Mouse (Mus musculus) left cerebral cortex, adult 2 months (tissue): ENCODE measurements around the gene Oit3. TPM values are rescaled to one million over a fixed set of nuclear protein-coding genes. Genes with fewer than 3 reads are reported as not detected.

Source experiments
- DNase-seq, 2 experiments: peaks; one replicate each; pipeline ENCODE4 v3.0.0; 2021 to 2022; ENCODE audit warnings: low spot score in 2 of 2, mixed read lengths in 1 of 2; ENCODE audit errors: extremely low spot score in 1 of 2
- H3K27ac ChIP-seq: fragments of 200-600 bp; 2 replicates; pipeline ENCODE4 v1.8.1; 2022
- H3K4me3 ChIP-seq: fragments of 200-600 bp; 2 replicates; pipeline ENCODE4 v1.8.1; 2022
- CTCF ChIP-seq: fragments of 200-600 bp; IDR thresholded peaks from 2 replicates; pipeline ENCODE4 v1.8.1; 2022; ENCODE audit warnings: antibody characterized with exemption, mild to moderate bottlenecking, moderate library complexity
- intact Hi-C: fragments of 180-260 bp; cut with DNase I; formaldehyde crosslinking; loops from one replicate; pipeline ENCODE4 v1.15.1; 2025
- total RNA-seq, 2 experiments: library from RNA; stranded (reverse); gene quantifications; 2 replicates each; pipeline ENCODE4 v1.2.3; 2021

Oit3 gene
- total RNA-seq, 2 experiments from 2014 or later = 0.16 to 0.34 TPM

DNA sequence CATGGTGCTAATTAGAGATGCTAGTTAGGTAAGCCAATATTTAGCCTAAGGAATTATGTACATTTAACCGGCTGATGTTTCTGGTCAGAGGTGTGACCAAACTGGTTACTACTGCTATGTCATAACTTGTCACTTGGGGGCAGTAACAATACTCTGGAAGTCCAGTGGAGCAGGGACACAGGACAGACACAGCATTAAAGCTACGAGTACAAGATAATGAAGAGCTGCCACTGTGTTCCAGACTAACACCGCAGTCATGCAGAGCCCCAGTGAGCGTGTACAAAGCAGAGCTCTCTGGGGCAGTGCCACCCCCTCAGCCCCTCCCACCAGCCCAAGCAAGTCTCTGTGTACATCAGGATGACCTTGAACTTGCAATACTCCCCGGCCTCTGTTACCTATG lies 10.3 kb upstream of the Oit3 start:
- no peak for DNase-seq
- Histone ChIP-seq H3K4me3 (no peak overlapping the region), H3K27ac (no peak overlapping the region)
- intact Hi-C loops = no loop called here
- TF ChIP-seq CTCF = peak; percentile 49

DNA sequence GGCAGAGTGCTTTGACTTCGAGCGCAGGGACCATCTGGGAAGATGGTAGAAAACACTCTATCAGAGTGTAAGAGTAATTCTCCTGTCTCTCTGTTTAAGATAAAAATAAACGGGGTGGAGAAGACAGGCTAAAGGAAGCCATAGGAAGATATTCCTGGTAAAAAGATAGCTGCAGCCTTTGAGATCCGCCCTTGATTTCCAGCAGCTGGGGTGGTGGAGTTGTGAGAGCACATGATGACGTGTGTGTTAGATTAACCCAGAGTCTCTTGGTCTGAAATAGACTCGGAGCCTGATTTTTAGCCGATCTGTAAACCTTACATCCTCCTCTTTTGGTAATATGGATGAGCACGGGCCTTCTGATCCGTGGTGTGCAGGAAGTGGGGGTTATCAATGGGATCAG lies 6.0 kb upstream of the Oit3 start:
- TF ChIP-seq CTCF = no peak
- intact Hi-C loops = no loop called here
- Histone ChIP-seq H3K4me3 (no peak overlapping the region), H3K27ac (peak overlapping the region; percentile 77)
- DNase-seq = peak in 1 of 2 experiments; percentile 26

DNA sequence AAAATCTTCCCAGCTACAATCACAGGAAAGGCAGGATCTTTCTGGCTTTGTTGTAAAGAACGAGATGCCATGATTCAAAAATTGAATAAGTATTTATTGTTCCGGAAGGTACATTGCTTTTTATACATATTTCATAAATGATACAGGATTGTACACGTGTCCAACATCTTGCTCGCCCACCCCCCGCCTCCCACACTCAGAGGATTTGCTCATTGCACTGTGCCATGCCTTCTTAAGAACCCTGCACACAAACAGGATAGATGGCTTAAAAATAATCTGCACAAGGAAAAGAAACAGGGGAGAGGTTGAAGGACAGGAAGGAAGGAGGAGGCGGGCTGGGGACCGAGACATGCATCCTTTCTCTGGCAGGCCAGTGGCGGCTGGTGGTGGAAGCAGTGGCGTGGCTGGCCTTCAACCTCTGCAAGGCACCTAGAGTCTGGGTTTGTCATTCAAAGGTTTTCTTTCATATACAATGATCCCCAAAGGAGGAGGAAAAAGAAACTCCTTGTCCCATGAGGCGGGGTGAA lies 5.4 kb upstream of the Oit3 start:
- peak overlapping the region; percentile 77 for H3K27ac ChIP-seq
- no peak for DNase-seq
- TF ChIP-seq CTCF = no peak
- no peak overlapping the region for H3K4me3 ChIP-seq
- intact Hi-C loops = no loop called here

DNA sequence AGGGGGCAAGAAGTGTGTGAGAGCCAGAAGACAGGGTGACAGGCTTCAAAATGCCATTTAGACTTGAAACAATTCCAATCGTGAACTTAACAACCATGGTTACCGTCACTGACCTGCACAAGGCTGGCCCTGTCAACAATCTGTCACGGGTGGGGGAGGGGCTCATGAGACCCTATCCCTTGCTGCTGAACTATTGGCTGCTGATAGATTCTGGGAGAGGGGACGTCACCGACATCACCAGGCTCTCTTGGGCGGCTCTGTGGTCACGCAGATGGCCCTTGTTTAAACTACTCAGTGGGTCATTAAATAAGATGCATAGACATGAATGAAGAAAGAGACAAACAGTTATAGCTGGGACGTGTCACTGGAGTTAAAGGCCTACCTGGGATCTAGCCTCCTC lies 3.1 kb upstream of the Oit3 start:
- no peak for TF ChIP-seq CTCF
- Histone ChIP-seq H3K4me3 (no peak overlapping the region), H3K27ac (no peak overlapping the region)
- no peak for DNase-seq
- intact Hi-C loops = no loop called here

DNA sequence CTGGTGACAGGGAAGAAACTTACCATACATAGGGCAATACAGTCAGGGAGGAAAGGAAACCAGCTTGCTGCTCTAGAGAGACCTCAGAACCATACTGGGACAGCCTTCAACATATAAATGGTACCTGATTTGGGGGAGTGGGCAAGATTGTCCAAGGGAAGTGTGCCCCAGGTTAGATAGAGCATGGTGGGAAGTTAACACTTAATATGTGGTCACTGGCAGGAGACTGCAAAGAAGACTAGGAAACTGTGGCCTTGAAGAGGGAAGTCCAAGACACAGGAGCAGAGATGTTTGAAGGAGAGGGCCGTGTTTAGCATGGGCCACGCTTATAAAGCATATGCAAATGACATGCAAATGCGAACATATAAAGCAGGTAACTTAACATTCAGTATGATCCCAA lies 2.5 kb upstream of the Oit3 start:
- Histone ChIP-seq H3K27ac (no peak overlapping the region), H3K4me3 (no peak overlapping the region)
- TF ChIP-seq CTCF = no peak
- no peak for DNase-seq
- intact Hi-C loops = no loop called here

DNA sequence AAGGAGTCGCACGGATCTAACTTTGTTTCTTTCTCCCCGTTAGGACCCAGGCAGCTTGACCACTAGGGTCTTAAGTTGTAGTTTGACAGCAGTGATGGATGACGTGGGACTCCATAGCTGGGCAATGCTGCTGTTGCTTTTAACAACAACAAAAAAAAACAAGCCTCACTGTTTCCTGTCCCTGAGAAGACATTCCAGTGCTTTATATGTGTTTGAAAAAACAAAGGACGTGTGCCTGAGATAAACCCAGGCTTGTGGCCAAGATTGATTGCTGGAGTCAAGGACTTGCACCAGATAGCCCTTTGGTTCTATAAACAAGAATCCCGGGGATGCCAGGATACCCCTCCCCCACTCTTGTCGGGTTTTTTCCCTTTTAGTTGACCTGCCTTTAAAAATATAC lies 1.6 kb upstream of the Oit3 start:
- intact Hi-C loops = no loop called here
- Histone ChIP-seq H3K4me3 (no peak overlapping the region), H3K27ac (no peak overlapping the region)
- no peak for TF ChIP-seq CTCF
- no peak for DNase-seq

DNA sequence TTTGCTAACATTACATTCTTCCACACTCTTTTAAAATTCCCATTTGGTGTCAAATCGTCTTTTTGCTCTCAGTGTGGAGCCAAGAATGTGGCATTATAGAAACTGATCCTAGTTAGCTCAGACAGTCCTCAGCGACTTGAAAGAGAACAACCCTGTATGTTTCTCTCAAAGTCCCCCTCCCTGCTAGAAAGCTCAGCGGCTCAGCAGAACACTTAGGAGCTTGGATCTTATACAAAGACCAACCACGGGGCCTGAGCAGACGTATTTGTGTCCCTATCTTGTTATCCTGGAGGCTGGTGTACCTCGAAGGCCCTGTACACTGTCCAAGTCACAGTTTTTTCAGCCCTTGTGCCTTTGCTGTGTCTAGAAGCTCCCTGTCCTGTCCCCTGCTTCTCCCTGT lies 1.4 kb downstream of the Oit3 start:
- no peak for TF ChIP-seq CTCF
- intact Hi-C loops = no loop called here
- no peak overlapping the region for H3K4me3 ChIP-seq
- no peak for DNase-seq
- H3K27ac ChIP-seq = no peak overlapping the region

DNA sequence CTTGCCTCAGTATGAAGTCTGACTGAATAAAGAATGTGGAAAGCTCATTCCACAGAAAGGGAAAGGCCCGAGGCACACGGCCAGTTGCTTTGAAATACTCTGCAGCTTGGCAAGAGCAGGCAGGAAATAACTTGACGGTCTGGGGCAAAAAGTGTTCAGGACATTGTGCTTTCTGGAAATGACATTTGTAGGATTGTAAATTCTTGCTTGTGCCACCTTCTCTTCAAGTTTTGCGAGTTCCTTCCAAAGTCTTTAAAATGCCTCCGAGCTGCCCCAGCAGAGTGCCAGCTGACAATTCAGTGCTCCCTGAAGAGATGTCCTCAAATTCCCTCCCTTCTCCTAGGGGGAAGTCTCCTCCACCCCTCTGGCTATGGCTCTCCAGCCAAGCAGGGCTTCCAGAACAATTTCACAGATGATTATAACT lies 2.1 kb downstream of the Oit3 start:
- DNase-seq = no peak
- Histone ChIP-seq H3K27ac (no peak overlapping the region), H3K4me3 (no peak overlapping the region)
- no peak for TF ChIP-seq CTCF
- intact Hi-C loops = no loop called here

DNA sequence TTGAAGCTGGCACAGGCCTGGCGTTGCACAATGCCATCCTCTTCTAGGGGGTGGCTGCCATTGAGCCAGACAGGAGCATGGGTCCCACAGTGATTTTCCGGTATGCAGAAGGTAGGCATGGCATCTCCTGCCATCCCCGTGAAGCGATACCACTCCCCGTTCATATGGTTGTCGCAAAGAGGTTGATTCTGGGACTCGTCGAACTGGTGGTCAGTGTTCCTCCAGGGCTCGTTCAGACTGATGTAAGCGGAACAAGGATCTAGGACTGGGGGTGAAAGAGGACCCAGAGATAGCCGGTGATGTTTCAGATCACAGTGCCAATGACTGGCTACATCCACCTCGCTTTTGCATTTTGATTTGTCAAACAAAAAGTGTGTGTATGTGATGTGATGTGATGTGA lies 2.9 kb downstream of the Oit3 start:
- Histone ChIP-seq H3K4me3 (no peak overlapping the region), H3K27ac (no peak overlapping the region)
- DNase-seq = no peak
- intact Hi-C loops = no loop called here
- TF ChIP-seq CTCF = no peak

DNA sequence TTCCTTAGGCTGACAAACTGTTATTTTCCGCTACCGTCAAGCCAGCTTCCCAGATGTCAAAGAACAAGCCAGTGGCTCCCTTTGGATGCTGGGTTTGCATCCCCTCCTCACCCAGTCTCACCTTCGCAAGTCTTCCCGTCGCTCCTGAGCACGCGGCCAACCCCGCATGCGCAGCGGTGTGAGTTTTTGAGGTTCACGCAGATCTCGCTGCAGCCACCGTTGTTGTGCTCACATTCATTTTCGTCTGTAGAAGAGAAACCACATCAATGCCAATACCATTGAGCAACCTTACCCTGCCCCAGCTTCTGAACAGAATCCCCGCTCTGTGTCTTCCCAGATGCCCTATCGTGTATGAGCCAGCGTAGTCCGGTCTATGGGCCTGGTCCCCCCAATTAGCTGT lies 5.8 kb downstream of the Oit3 start:
- intact Hi-C loops = no loop called here
- no peak for TF ChIP-seq CTCF

DNA sequence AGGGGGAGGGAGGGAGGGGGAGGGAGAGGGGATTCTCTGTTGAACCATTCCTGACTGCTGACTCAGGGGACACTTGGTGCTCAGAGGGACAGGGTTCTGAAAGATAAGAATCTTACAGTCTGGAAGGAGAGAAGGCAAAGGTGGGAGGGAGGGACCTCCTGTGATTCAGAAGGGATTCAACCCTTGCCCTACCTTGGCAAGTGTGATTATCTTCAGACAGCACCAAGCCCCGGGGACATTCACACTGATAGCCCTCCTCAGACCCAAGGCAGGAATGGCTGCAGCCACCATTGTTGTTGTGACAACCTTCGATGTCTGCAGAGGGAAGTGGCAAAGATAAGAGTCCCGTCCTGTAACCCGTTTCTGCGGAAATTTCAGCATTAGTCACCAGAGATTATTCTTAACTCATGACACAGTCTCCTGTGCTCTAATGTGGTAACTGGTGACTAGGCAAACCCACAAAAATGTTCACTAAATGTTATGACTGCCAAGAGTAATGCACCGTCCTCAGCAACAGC lies 10.8 kb downstream of the Oit3 start:
- intact Hi-C loops = no loop called here
- H3K4me3 ChIP-seq = no peak overlapping the region
- DNase-seq = no peak
- TF ChIP-seq CTCF = no peak
- H3K27ac ChIP-seq = no peak overlapping the region

More for the DNA sequence above, 5.8 kb downstream of the Oit3 start:
- Histone ChIP-seq H3K27ac (no peak overlapping the region), H3K4me3 (no peak overlapping the region)
- no peak for DNase-seq

DNA sequence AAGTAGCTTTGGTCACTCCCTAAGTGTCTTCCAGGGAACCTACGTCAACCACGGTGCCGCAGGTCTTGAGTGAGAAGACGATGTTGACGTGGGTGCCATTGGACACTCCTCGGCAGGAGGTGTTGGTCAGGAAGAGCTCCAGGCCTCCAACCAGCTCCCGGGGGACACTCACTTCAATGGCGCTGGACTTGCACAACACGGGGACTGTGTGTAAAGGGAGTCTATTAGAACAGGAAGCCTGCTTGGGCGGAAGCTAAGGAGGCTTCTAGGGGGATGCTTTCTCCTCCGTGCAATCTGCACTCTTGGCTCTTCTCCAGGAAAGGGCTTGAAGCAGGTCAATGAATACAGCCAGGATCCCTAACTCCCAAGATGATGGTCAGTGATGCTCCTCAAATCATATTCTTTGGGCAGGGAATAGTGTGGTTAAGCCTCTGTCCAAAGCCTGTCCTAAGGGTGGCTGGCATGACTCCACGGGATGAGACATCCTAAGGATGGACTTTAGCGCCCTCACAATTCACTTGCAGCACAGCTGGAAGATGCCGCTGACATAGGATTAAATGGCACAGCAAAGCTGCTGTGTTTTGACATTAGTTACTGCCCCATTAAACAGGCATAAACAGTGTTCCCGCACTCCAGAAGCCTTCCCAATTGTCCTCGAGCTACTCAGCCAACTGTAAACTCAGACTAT lies 12.0 kb downstream of the Oit3 start:
- intact Hi-C loops = no loop called here
- no peak for DNase-seq
- no peak for TF ChIP-seq CTCF
- Histone ChIP-seq H3K27ac (no peak overlapping the region), H3K4me3 (no peak overlapping the region)

DNA sequence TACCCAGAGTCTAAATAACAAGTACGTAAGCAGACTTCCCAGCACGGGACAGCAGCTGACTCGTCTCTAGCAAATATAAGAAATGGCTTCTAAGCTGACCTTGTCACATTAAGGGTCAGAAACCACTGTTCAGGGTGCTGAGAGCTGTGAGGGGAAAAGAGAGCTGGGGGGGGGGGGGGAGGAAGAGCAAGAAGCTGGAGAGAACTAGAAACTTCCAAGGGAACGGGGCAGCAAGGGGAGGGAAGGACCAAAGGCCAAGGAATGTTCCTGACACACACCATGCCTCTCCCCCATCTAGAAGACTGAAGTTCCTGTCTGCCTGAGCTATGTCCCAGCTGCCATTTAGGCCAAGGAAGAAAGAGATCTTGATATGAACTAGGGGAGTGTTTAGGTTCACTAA lies 15.2 kb downstream of the Oit3 start:
- no peak overlapping the region for H3K4me3 ChIP-seq
- no peak overlapping the region for H3K27ac ChIP-seq
- intact Hi-C loops = no loop called here
- no peak for DNase-seq
- TF ChIP-seq CTCF = no peak
